Mouse (Mus musculus): Measurements from ENCODE around the gene Btbd35f12. TPM values are rescaled to one million over a fixed set of nuclear protein-coding genes. Genes with fewer than 3 reads are reported as not detected.
"Not testable (repeated sequence)": the region's sequence is repeated elsewhere in the genome, so short reads cannot be mapped to it uniquely, and the experiment has no call there.

Gene Btbd35f12
- polyA plus RNA-seq (2015; fragmentation: Nextera tagmentation; extraction: Ambion mirVana) = not detected in 2 replicates

DNA sequence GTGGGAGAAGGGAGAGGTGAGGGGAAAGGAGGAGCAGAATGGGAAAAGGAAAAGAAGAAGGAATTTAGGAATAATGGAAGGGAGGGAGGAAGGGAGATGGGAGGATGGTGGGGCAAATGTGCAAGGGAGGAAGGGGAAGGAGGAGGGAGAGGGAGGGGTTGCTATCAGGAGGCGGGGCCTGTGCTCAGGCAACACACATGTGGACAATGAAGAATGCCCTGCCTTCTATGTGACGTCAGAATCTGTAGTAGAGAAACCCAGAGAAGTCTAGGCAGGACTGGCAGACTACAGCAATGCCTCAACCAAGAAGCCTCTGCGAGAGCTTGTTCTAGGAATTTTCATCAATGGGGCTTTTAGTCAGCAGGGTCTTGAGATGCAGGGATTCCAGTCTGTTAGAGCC is at the start of gene Btbd35f12:
Gene Btbd35f12, plus strand, starts transcription at position 301 of the 400 bp plus-strand sequence.
- ATAC-seq; H3K27ac ChIP-seq (ENCODE audit: low read length); H3K9ac ChIP-seq (ENCODE audit: low read depth, low read length); H3K4me1 ChIP-seq (ENCODE audit: control insufficient read depth, insufficient read depth, low read length); H3K4me2 ChIP-seq (ENCODE audit: low read depth, low read length); H3K9me3 ChIP-seq (ENCODE audit: control insufficient read depth, low read length); H3K36me3 ChIP-seq (ENCODE audit: control insufficient read depth, insufficient read depth, low read length); H3K4me3 ChIP-seq (ENCODE audit: low read length); H3K27me3 ChIP-seq (replicated peaks; ENCODE audit: control insufficient read depth, insufficient read depth, low read length): not testable (repeated sequence)
- no CpG with 5 or more reads among the region's 3 CpGs for WGBS

DNA sequence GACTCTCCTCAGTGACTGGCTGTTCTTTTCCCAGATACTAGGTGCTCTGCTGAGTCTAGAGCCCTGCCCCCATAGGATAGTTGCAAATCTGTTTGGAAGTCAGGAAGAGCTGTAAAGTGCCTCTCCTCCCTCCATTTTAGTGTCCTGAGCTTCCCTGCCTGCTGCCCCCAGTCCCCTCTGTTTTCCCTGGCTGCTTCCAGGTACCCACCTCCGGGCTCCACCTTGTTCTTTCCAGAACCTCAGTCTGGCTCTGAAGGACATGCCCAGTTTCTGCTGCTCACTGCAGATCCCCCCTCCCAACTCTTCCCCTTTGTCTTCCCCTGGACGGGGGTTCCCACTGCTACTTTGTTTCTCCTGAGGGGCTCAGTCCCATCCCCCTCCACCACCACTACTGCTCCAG is 40.1 kb downstream of the Btbd35f12 start:
- 71% methylated on average over 2 of the region's 2 CpGs for WGBS

More for the DNA sequence above, 40.1 kb downstream of the Btbd35f12 start:
- not testable (repeated sequence) for H3K4me3 ChIP-seq (ENCODE audit: low read length); H3K27ac ChIP-seq (ENCODE audit: low read length); H3K27me3 ChIP-seq (replicated peaks; ENCODE audit: control insufficient read depth, insufficient read depth, low read length); H3K4me2 ChIP-seq (ENCODE audit: low read depth, low read length); H3K9ac ChIP-seq (ENCODE audit: low read depth, low read length); H3K9me3 ChIP-seq (ENCODE audit: control insufficient read depth, low read length); ATAC-seq; H3K36me3 ChIP-seq (ENCODE audit: control insufficient read depth, insufficient read depth, low read length); H3K4me1 ChIP-seq (ENCODE audit: control insufficient read depth, insufficient read depth, low read length)

Other genes with a start within 250 kb of the Btbd35f12 start
- gene Spin2-ps6, start 78.5 kb upstream of the Btbd35f12 start, polyA plus RNA-seq (2015; fragmentation: Nextera tagmentation; extraction: Ambion mirVana) = not detected in 2 replicates

Measured in intestine, embryonic 16.5 days (tissue).